Mouse (Mus musculus): ENCODE results near the gene Kifc3. TPM values are rescaled to one million over a fixed set of nuclear protein-coding genes. Genes with fewer than 3 reads are reported as not detected.

Kifc3 gene
- polyA plus RNA-seq (2014; fragmentation: Nextera tagmentation; extraction: Ambion mirVana), result 11.6 and 21.6 TPM in 2 replicates

GRCm38 (mm10) chr8:95202649-95203275 lies at the start of gene Kifc3:
TSS of gene Kifc3 (minus strand) at chr8:95202812.
- Histone ChIP-seq H3K4me1 (replicated peaks; ENCODE audit: control insufficient read depth, insufficient read depth, low read length) (no peaks in the 10 kb centered on the region), H3K9ac (ENCODE audit: low read length) (no peak within 1 kb of the TSS), H3K27me3 (replicated peaks; ENCODE audit: control insufficient read depth, insufficient read depth, low read length) (no peaks in the 10 kb centered on the region), H3K27ac (ENCODE audit: low read depth) (no peak within 1 kb of the TSS; the same call in 1 of the 2 replicates), H3K9me3 (ENCODE audit: control insufficient read depth, low read length) (no peaks in the 10 kb centered on the region), H3K36me3 (ENCODE audit: control insufficient read depth, insufficient read depth, low read length) (no peaks in the 10 kb centered on the region), H3K4me3 (ENCODE audit: low read depth, low read length) (no peak within 1 kb of the TSS), H3K4me2 (ENCODE audit: low read length) (peak within 1 kb of the TSS; percentile 22)
- WGBS, result 46% methylated on average over 14 of the region's 14 CpGs
- DNase-seq (ENCODE audit: low spot score), result peak; percentile 67
- ATAC-seq (replicated peaks; ENCODE audit: low FRiP score, low TSS enrichment, low read depth), result 0 out of 2 replicates have a peak, but pooled peaks have one; percentile 61

- Histone ChIP-seq H3K27ac (ENCODE audit: low read depth) (no peak overlapping the region), H3K4me1 (replicated peaks; ENCODE audit: control insufficient read depth, insufficient read depth, low read length) (no peaks in the 10 kb centered on the region), H3K4me2 (ENCODE audit: low read length) (no peak overlapping the region), H3K9me3 (ENCODE audit: control insufficient read depth, low read length) (no peaks in the 10 kb centered on the region), H3K4me3 (ENCODE audit: low read depth, low read length) (no peak overlapping the region), H3K9ac (ENCODE audit: low read length) (no peak overlapping the region), H3K27me3 (replicated peaks; ENCODE audit: control insufficient read depth, insufficient read depth, low read length) (no peaks in the 10 kb centered on the region), H3K36me3 (ENCODE audit: control insufficient read depth, insufficient read depth, low read length) (no peaks in the 10 kb centered on the region)
- DNase-seq (ENCODE audit: low spot score) (no peak), ATAC-seq (replicated peaks; ENCODE audit: low FRiP score, low TSS enrichment, low read depth) (no peak)
- 66% methylated on average over 9 of the region's 9 CpGs for WGBS
Measured at GRCm38 (mm10) chr8:95252056-95252455, 49.4 kb upstream of the Kifc3 start.

GRCm38 (mm10) chr8:95249847-95250246 lies 47.2 kb upstream of the Kifc3 start:
- H3K4me3 ChIP-seq (ENCODE audit: low read depth, low read length), result no peak overlapping the region
- no peak overlapping the region for H3K9ac ChIP-seq (ENCODE audit: low read length)
- H3K36me3 ChIP-seq (ENCODE audit: control insufficient read depth, insufficient read depth, low read length), result no peaks in the 10 kb centered on the region
- WGBS, result 47% methylated on average over 4 of the region's 4 CpGs
- DNase-seq (ENCODE audit: low spot score) (no peak), ATAC-seq (replicated peaks; ENCODE audit: low FRiP score, low TSS enrichment, low read depth) (no peak)
- H3K27ac ChIP-seq (ENCODE audit: low read depth), result no peak overlapping the region
- H3K9me3 ChIP-seq (ENCODE audit: control insufficient read depth, low read length), result no peaks in the 10 kb centered on the region
- H3K27me3 ChIP-seq (replicated peaks; ENCODE audit: control insufficient read depth, insufficient read depth, low read length), result no peaks in the 10 kb centered on the region
- H3K4me1 ChIP-seq (replicated peaks; ENCODE audit: control insufficient read depth, insufficient read depth, low read length), result peaks cover 7% of the 10 kb centered on the region; the same call in 1 of the 2 replicates
- H3K4me2 ChIP-seq (ENCODE audit: low read length), result no peak overlapping the region

GRCm38 (mm10) chr8:95247277-95247676 lies 44.7 kb upstream of the Kifc3 start:
- H3K36me3 ChIP-seq (ENCODE audit: control insufficient read depth, insufficient read depth, low read length), result no peaks in the 10 kb centered on the region
- no peak overlapping the region for H3K9ac ChIP-seq (ENCODE audit: low read length)
- H3K9me3 ChIP-seq (ENCODE audit: control insufficient read depth, low read length), result no peaks in the 10 kb centered on the region
- no peak overlapping the region for H3K27ac ChIP-seq (ENCODE audit: low read depth)
- peaks cover 13% of the 10 kb centered on the region; the same call in 1 of the 2 replicates for H3K4me1 ChIP-seq (replicated peaks; ENCODE audit: control insufficient read depth, insufficient read depth, low read length)
- H3K4me3 ChIP-seq (ENCODE audit: low read depth, low read length), result no peak overlapping the region
- H3K27me3 ChIP-seq (replicated peaks; ENCODE audit: control insufficient read depth, insufficient read depth, low read length), result no peaks in the 10 kb centered on the region
- no peak for DNase-seq (ENCODE audit: low spot score)
- ATAC-seq (replicated peaks; ENCODE audit: low FRiP score, low TSS enrichment, low read depth), result no peak
- H3K4me2 ChIP-seq (ENCODE audit: low read length), result no peak overlapping the region
- WGBS, result 72% methylated on average over 5 of the region's 5 CpGs

GRCm38 (mm10) chr8:95245180-95245579 lies 42.6 kb upstream of the Kifc3 start:
- Histone ChIP-seq H3K9me3 (ENCODE audit: control insufficient read depth, low read length) (no peaks in the 10 kb centered on the region), H3K27me3 (replicated peaks; ENCODE audit: control insufficient read depth, insufficient read depth, low read length) (no peaks in the 10 kb centered on the region), H3K9ac (ENCODE audit: low read length) (no peak overlapping the region), H3K4me2 (ENCODE audit: low read length) (no peak overlapping the region), H3K4me1 (replicated peaks; ENCODE audit: control insufficient read depth, insufficient read depth, low read length) (peaks cover 13% of the 10 kb centered on the region; the same call in 1 of the 2 replicates), H3K27ac (ENCODE audit: low read depth) (0 out of 2 replicates have a peak overlapping the region, but pooled peaks have one; percentile 7), H3K36me3 (ENCODE audit: control insufficient read depth, insufficient read depth, low read length) (no peaks in the 10 kb centered on the region), H3K4me3 (ENCODE audit: low read depth, low read length) (no peak overlapping the region)
- ATAC-seq (replicated peaks; ENCODE audit: low FRiP score, low TSS enrichment, low read depth), result peak; percentile 63
- 44% methylated on average over 5 of the region's 5 CpGs for WGBS
- DNase-seq (ENCODE audit: low spot score), result peak; percentile 55

GRCm38 (mm10) chr8:95243853-95244252 lies 41.2 kb upstream of the Kifc3 start:
- Histone ChIP-seq H3K4me1 (replicated peaks; ENCODE audit: control insufficient read depth, insufficient read depth, low read length) (peaks cover 13% of the 10 kb centered on the region; the same call in 1 of the 2 replicates), H3K27me3 (replicated peaks; ENCODE audit: control insufficient read depth, insufficient read depth, low read length) (no peaks in the 10 kb centered on the region), H3K36me3 (ENCODE audit: control insufficient read depth, insufficient read depth, low read length) (no peaks in the 10 kb centered on the region), H3K4me3 (ENCODE audit: low read depth, low read length) (no peak overlapping the region), H3K4me2 (ENCODE audit: low read length) (no peak overlapping the region), H3K9ac (ENCODE audit: low read length) (no peak overlapping the region), H3K27ac (ENCODE audit: low read depth) (no peak overlapping the region), H3K9me3 (ENCODE audit: control insufficient read depth, low read length) (no peaks in the 10 kb centered on the region)
- ATAC-seq (replicated peaks; ENCODE audit: low FRiP score, low TSS enrichment, low read depth) (no peak), DNase-seq (ENCODE audit: low spot score) (no peak)
- WGBS, result 67% methylated on average over 4 of the region's 4 CpGs

- Histone ChIP-seq H3K27ac (ENCODE audit: low read depth) (no peak overlapping the region), H3K4me1 (replicated peaks; ENCODE audit: control insufficient read depth, insufficient read depth, low read length) (peaks cover 13% of the 10 kb centered on the region; the same call in 1 of the 2 replicates), H3K9me3 (ENCODE audit: control insufficient read depth, low read length) (no peaks in the 10 kb centered on the region), H3K4me3 (ENCODE audit: low read depth, low read length) (no peak overlapping the region), H3K36me3 (ENCODE audit: control insufficient read depth, insufficient read depth, low read length) (no peaks in the 10 kb centered on the region), H3K27me3 (replicated peaks; ENCODE audit: control insufficient read depth, insufficient read depth, low read length) (no peaks in the 10 kb centered on the region), H3K9ac (ENCODE audit: low read length) (no peak overlapping the region), H3K4me2 (ENCODE audit: low read length) (no peak overlapping the region)
- DNase-seq (ENCODE audit: low spot score) (no peak), ATAC-seq (replicated peaks; ENCODE audit: low FRiP score, low TSS enrichment, low read depth) (0 out of 2 replicates have a peak, but pooled peaks have one; percentile 24)
- 44% methylated on average over 12 of the region's 12 CpGs for WGBS
Measured at GRCm38 (mm10) chr8:95242826-95243571, 40.4 kb upstream of the Kifc3 start.

GRCm38 (mm10) chr8:95242099-95242825 lies 39.6 kb upstream of the Kifc3 start:
- 86% methylated on average over 26 of the region's 26 CpGs for WGBS
- no peak for DNase-seq (ENCODE audit: low spot score)
- ATAC-seq (replicated peaks; ENCODE audit: low FRiP score, low TSS enrichment, low read depth), result no peak
- Histone ChIP-seq H3K4me1 (replicated peaks; ENCODE audit: control insufficient read depth, insufficient read depth, low read length) (peaks cover 13% of the 10 kb centered on the region; the same call in 1 of the 2 replicates), H3K36me3 (ENCODE audit: control insufficient read depth, insufficient read depth, low read length) (no peaks in the 10 kb centered on the region), H3K27me3 (replicated peaks; ENCODE audit: control insufficient read depth, insufficient read depth, low read length) (no peaks in the 10 kb centered on the region), H3K9ac (ENCODE audit: low read length) (no peak overlapping the region), H3K4me2 (ENCODE audit: low read length) (no peak overlapping the region), H3K27ac (ENCODE audit: low read depth) (no peak overlapping the region), H3K4me3 (ENCODE audit: low read depth, low read length) (no peak overlapping the region), H3K9me3 (ENCODE audit: control insufficient read depth, low read length) (no peaks in the 10 kb centered on the region)

Measured in intestine, embryonic 14.5 days (tissue).